Mouse (Mus musculus) lung, postnatal 0 days (tissue): ENCODE measurements around the gene Lce3b. TPM values are rescaled to one million over a fixed set of nuclear protein-coding genes. Genes with fewer than 3 reads are reported as not detected.

ENCODE experiments used
- ATAC-seq: fragments of 200-750 bp; cut with Nextera tagmentation; 2 replicates; pipeline ENCODE4 v1.8.0; 2017; ENCODE audit warnings: moderate library complexity
- DNase-seq: peaks from one replicate; pipeline ENCODE4 v3.0.0-alpha.2; 2016; ENCODE audit warnings: low spot score
- H3K27ac ChIP-seq: fragments of 300-500 bp; sonication (generic); 2 replicates; pipeline ENCODE4 v1.5.1; 2014; ENCODE audit warnings: antibody characterized with exemption, mild to moderate bottlenecking, low read length, mixed read lengths
- H3K27me3 ChIP-seq: fragments of 300-500 bp; sonication (generic); replicated peaks from 2 replicates; pipeline ENCODE4 v1.6.1; 2014; ENCODE audit warnings: low read length, mixed read lengths; ENCODE audit not compliant: insufficient read depth
- H3K36me3 ChIP-seq: fragments of 300-500 bp; sonication (generic); 2 replicates; pipeline ENCODE4 v1.6.1; 2014; ENCODE audit warnings: low read length, mixed read lengths; ENCODE audit not compliant: insufficient read depth
- H3K4me1 ChIP-seq: fragments of 300-500 bp; sonication (generic); 2 replicates; pipeline ENCODE4 v1.6.1; 2014; ENCODE audit warnings: antibody characterized with exemption, low read depth, low read length, mixed read lengths; ENCODE audit not compliant: insufficient read depth
- H3K4me2 ChIP-seq: fragments of 300-500 bp; sonication (generic); replicated peaks from 2 replicates; pipeline ENCODE4 v1.6.1; 2014; ENCODE audit warnings: low read depth, mild to moderate bottlenecking, low read length, moderate library complexity, mixed read lengths
- H3K4me3 ChIP-seq: fragments of 300-500 bp; sonication (generic); 2 replicates; pipeline ENCODE4 v1.5.1; 2014; ENCODE audit warnings: low read depth, low read length
- H3K9ac ChIP-seq: fragments of 300-500 bp; sonication (generic); replicated peaks from 2 replicates; pipeline ENCODE4 v1.6.1; 2014; ENCODE audit warnings: low read depth, mild to moderate bottlenecking
- H3K9me3 ChIP-seq: fragments of 300-500 bp; sonication (generic); 2 replicates; pipeline ENCODE4 v1.6.1; 2016; ENCODE audit warnings: low read length, mixed read lengths
- CTCF ChIP-seq: IDR thresholded peaks from 2 replicates; pipeline ENCODE4 v1.5.1; 2016; ENCODE audit warnings: antibody characterized with exemption, mild to moderate bottlenecking
- EP300 ChIP-seq: IDR thresholded peaks from 2 replicates; pipeline ENCODE4 v1.6.1; 2016; ENCODE audit warnings: antibody characterized with exemption, mild to moderate bottlenecking, control low read depth
- WGBS: fragments of 180-500 bp; shearing (Covaris S2); extraction: QIAGEN DNeasy Blood & Tissue Kit; methylation state at CpG from one replicate; pipeline ENCODE4 v1.1.7; 2014; 5-methylcytosine and 5-hydroxymethylcytosine counted together
- polyA plus RNA-seq: library from polyadenylated mRNA; unstranded; fragments of >200 nt; fragmentation: Nextera tagmentation; extraction: Ambion mirVana; gene quantifications from 2 replicates; pipeline ENCODE4 v1.2.1, GENCODE M21; 2015

Lce3b gene
- polyA plus RNA-seq, 1 experiment from 2014 or later, result not detected

DNA sequence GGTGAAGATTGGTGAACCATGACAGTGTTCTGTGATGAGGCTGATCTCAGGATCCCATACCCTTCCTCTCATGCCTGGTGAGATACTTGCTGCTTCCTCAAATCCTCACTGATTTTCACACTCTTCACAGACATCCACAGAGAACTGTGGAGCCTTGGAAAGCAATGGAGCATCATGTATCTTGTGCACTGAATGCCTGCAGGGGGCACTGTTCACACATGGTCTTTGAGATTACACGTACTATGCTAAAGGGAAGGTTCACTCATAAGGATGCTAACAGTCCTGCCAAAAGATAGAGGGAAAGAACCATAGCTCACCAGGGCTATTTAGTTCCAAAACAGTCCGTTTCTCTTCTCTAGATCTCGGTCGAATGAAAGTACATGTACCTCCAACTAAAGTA, 12.4 kb upstream of the Lce3b start:
- 48% methylated on average over 4 of the region's 4 CpGs for WGBS
- Histone ChIP-seq H3K4me3 (no peak overlapping the region), H3K9ac (no peak overlapping the region), H3K36me3 (no peaks in the 10 kb centered on the region), H3K27me3 (no peaks in the 10 kb centered on the region), H3K4me1 (no peaks in the 10 kb centered on the region), H3K27ac (no peak overlapping the region), H3K4me2 (no peak overlapping the region), H3K9me3 (no peaks in the 10 kb centered on the region)
- TF ChIP-seq CTCF (peak; percentile 58), EP300 (no peak)
- DNase-seq (peak; percentile 7), ATAC-seq (no peak)

DNA sequence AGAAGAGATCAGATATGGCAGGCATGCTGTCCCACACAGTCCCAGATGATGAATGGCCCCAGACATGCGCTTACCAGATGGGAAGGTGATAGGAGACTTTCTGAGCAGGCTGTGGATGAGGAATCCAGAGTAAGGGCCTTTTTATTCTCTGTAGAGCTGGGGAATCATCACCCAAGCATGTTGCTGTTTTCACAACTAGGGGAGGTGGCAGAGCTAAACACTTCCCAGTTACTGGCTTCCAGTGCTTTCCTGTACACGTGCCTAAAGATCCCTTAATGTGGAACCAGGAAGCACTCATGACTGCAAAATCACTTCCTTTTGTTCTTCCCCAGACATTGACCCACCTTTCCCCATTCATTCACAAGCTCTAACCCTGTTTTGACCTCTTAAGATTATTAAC, 6.6 kb upstream of the Lce3b start, which contains the start of gene Lce3a:
TSS of gene Lce3a (minus strand) at position 101 of the 400 bp plus-strand sequence.
- 40% methylated on average over 2 of the region's 2 CpGs for WGBS
- no peak for ATAC-seq

DNA sequence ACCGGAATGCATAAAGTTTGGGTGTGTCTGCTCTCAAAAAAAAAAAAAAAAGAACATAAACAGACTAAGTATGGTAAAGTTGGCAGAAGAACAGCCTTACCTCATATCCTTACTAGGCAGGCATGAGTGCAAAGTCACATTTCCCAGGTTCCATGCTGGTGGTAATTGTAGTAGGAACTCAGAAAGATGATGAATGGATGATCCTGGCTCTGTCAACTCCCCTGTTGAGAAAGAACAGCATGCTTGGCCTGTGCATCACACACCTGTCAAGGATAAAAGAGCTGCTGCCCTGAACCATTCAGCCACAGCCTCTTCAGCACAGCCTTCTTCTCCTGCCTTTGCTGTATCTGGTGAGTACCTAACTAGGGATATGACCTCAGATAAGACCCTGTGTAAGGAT, 11.4 kb downstream of the Lce3b start, which contains the start of gene Lce3c:
TSS of gene Lce3c (plus strand) at position 301 of the 400 bp plus-strand sequence.
- 57% methylated on average over 1 of the region's 1 CpGs for WGBS
- Histone ChIP-seq H3K4me1 (no peaks in the 10 kb centered on the region), H3K4me2 (no peak within 1 kb of the TSS), H3K36me3 (no peaks in the 10 kb centered on the region), H3K27ac (no peak within 1 kb of the TSS), H3K4me3 (no peak within 1 kb of the TSS), H3K9me3 (no peaks in the 10 kb centered on the region), H3K9ac (no peak within 1 kb of the TSS), H3K27me3 (no peaks in the 10 kb centered on the region)
- no peak for TF ChIP-seq EP300
- TF ChIP-seq CTCF, result no peak
- ATAC-seq (no peak), DNase-seq (no peak)

More for the DNA sequence above, 6.6 kb upstream of the Lce3b start, which contains the start of gene Lce3a:
- no peaks in the 10 kb centered on the region for H3K27me3 ChIP-seq
- no peak within 1 kb of the TSS for H3K27ac ChIP-seq
- H3K9me3 ChIP-seq, result no peaks in the 10 kb centered on the region
- H3K4me2 ChIP-seq, result no peak within 1 kb of the TSS
- H3K9ac ChIP-seq, result no peak within 1 kb of the TSS
- no peak for DNase-seq
- TF ChIP-seq CTCF (no peak), EP300 (no peak)
- H3K4me1 ChIP-seq, result no peaks in the 10 kb centered on the region
- no peaks in the 10 kb centered on the region for H3K36me3 ChIP-seq
- H3K4me3 ChIP-seq, result no peak within 1 kb of the TSS

DNA sequence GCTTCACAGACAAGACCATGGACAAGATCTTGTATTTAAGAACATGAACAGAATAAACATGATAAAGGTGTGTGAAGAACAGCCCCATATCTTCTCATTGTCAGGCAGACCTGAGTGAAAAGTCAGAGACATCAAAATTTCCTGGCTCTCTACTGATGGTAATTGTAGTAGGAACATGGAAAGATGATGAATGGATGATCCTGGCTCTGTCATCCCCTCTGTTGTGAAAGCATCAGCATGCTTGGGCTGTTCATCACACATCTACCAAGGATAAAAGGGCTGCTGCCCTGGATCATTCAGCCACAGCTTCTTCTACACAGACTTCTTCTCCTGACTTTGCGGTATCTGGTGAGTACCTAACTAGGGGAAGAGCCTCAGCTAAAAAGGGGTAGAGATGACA, 24.3 kb downstream of the Lce3b start, which contains the start of gene Lce3d:
TSS of gene Lce3d (plus strand) at position 301 of the 400 bp plus-strand sequence.
- Histone ChIP-seq H3K9ac (no peak within 1 kb of the TSS), H3K27ac (no peak within 1 kb of the TSS), H3K9me3 (no peaks in the 10 kb centered on the region), H3K4me3 (no peak within 1 kb of the TSS), H3K36me3 (no peaks in the 10 kb centered on the region), H3K4me2 (no peak within 1 kb of the TSS), H3K4me1 (no peaks in the 10 kb centered on the region), H3K27me3 (no peaks in the 10 kb centered on the region)
- TF ChIP-seq CTCF (no peak), EP300 (no peak)
- DNase-seq (no peak), ATAC-seq (no peak)
- WGBS, result 100% methylated on average over 1 of the region's 1 CpGs

DNA sequence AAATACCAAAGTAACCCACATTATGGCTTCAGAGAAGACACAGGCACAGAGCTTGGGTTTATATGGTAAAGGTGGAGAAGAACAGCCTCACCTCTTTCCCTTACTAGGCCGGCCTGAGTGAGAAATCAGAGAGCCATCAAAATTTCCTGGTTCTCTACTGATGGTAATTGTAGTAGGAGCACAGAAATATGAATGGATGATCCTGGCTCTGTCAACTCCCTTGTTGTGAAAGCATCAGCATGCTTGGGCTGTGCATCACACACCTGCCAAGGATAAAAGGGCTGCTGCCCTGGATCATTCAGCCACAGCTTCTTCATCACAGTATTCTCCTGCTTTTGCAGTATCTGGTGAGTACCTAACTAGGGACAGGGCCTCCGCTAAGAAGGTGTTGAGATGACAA, 34.0 kb downstream of the Lce3b start, which contains the start of gene Lce3e:
TSS of gene Lce3e (plus strand) at position 301 of the 400 bp plus-strand sequence.
- H3K36me3 ChIP-seq, result no peaks in the 10 kb centered on the region
- H3K27ac ChIP-seq, result no peak within 1 kb of the TSS
- H3K4me3 ChIP-seq, result no peak within 1 kb of the TSS
- WGBS, result 85% methylated on average over 2 of the region's 2 CpGs
- H3K27me3 ChIP-seq, result no peaks in the 10 kb centered on the region
- no peak for TF ChIP-seq CTCF
- TF ChIP-seq EP300, result no peak
- DNase-seq, result no peak
- no peaks in the 10 kb centered on the region for H3K4me1 ChIP-seq
- ATAC-seq, result no peak
- no peak within 1 kb of the TSS for H3K4me2 ChIP-seq
- no peak within 1 kb of the TSS for H3K9ac ChIP-seq
- no peaks in the 10 kb centered on the region for H3K9me3 ChIP-seq

DNA sequence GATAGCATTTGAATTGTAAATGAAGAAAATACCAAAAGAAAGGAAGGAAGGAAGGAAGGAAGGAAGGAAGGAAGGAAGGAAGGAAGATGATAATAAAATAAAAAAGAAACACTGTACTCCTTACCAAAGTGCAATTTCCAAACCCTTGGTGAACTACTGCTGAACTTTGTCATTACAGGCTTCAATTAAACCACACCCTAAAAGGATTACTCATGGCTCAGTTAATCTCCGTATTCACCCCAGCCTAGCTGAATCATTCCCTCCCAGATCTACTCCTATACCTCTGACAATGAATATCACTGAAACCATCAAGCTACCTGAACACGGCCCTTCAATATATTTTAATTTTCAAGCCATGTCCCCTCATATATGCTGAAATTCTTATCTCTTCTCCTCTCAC, 45.7 kb downstream of the Lce3b start:
- no peak for DNase-seq
- H3K4me1 ChIP-seq, result no peaks in the 10 kb centered on the region
- TF ChIP-seq EP300 (no peak), CTCF (no peak)
- no peak overlapping the region for H3K27ac ChIP-seq
- H3K4me2 ChIP-seq, result no peak overlapping the region
- no peaks in the 10 kb centered on the region for H3K9me3 ChIP-seq
- H3K4me3 ChIP-seq, result no peak overlapping the region
- H3K36me3 ChIP-seq, result no peaks in the 10 kb centered on the region
- no peak for ATAC-seq
- H3K9ac ChIP-seq, result no peak overlapping the region
- no peaks in the 10 kb centered on the region for H3K27me3 ChIP-seq
- 56% methylated on average over 2 of the region's 2 CpGs for WGBS

Other genes starting within 250 kb of the Lce3b start
- not detected in 2 replicates for gene Lce1d, start 245.8 kb upstream of the Lce3b start, polyA plus RNA-seq
- gene Lce1e, start 223.9 kb upstream of the Lce3b start, polyA plus RNA-seq, result not detected in 2 replicates
- gene Lce1f, start 212.6 kb upstream of the Lce3b start, polyA plus RNA-seq, result not detected in 2 replicates
- not detected in 2 replicates for gene Gm38119, start 193.9 kb upstream of the Lce3b start, polyA plus RNA-seq
- gene Lce1g, start 180.6 kb upstream of the Lce3b start, polyA plus RNA-seq, result not detected in 2 replicates
- gene Lce1h, start 167.9 kb upstream of the Lce3b start, polyA plus RNA-seq, result not detected in 2 replicates
- not detected in 2 replicates for gene Lce1i, start 154.1 kb upstream of the Lce3b start, polyA plus RNA-seq
- not detected in 2 replicates for gene Lce1j, start 142.5 kb upstream of the Lce3b start, polyA plus RNA-seq
- not detected in 2 replicates for gene Lce1k, start 125.1 kb upstream of the Lce3b start, polyA plus RNA-seq
- gene Kprp, start 105.7 kb upstream of the Lce3b start, polyA plus RNA-seq, result not detected in 2 replicates
- not detected in 2 replicates for gene Lce1l, start 81.7 kb upstream of the Lce3b start, polyA plus RNA-seq
- not detected in 2 replicates for gene 2310050C09Rik, start 62.8 kb upstream of the Lce3b start, polyA plus RNA-seq
- gene Lce3a, start 6.7 kb upstream of the Lce3b start, polyA plus RNA-seq, result not detected in 2 replicates
- not detected in 2 replicates for gene Lce3c, start 11.5 kb downstream of the Lce3b start, polyA plus RNA-seq
- gene Lce3d, start 24.4 kb downstream of the Lce3b start, polyA plus RNA-seq, result not detected in 2 replicates
- not detected in 2 replicates for gene Lce3e, start 34.1 kb downstream of the Lce3b start, polyA plus RNA-seq
- gene Lce3f, start 59.2 kb downstream of the Lce3b start, polyA plus RNA-seq, result not detected in 2 replicates
- gene Crct1, start 82.7 kb downstream of the Lce3b start, polyA plus RNA-seq, result not detected in 2 replicates
- not detected in 2 replicates for gene Lce1m, start 86.1 kb downstream of the Lce3b start, polyA plus RNA-seq
- gene Gm4858, start 135.8 kb downstream of the Lce3b start, polyA plus RNA-seq, result not detected in 2 replicates
- gene Crnn, start 211.8 kb downstream of the Lce3b start, polyA plus RNA-seq, result not detected in 2 replicates